ENCODE assay signal across 8 mouse cellular contexts in the genomic region with DNA sequence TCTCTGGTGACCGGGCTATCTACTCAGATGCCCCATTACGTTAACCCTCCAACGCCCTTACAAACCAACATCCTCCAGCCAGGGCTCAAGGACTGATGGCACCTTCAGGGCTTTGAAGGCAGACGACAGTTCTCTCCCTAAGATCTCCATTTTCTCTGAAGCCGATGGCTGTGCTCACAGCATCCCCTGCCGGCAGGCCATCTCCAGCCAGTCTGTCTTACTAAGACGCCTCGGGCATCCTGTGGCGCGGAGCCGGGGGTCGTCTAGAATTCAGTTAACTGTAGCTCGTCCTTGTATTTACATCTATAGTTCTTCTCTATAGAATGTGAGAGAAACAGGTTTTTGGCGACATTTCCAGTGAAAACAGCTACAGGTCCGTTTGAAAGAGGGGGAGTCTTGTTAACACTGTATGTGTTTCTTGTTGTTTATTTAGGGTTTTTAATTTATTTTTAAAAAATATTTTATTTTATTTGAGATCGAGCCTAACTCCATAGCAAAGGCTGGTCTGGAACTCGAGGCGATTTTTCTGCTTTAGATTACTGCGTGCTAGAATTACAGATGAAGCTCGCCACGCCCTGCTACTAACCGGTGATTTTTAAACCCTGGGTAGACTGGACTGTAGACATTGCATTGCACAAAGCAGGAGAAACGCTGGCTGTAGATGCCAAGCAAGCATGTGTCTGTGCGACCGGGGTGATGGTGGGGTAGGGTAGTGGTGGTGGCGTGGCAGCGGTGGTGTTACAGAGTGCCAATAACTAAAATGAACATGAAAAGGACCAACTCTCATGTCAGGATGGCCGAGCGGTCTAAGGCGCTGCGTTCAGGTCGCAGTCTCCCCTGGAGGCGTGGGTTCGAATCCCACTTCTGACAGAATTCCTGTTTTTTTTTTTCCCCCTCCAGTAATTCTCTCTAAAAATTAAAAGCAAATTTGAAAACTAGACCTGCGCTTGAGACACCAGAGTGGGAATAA. TPM values are rescaled to one million over a fixed set of nuclear protein-coding genes. Genes with fewer than 3 reads are reported as not detected.
DNase-seq lines count a peak whose midpoint lies in the region; ATAC-seq lines count a peak whose summit lies in the region.

No protein-coding gene starts in this region.

- H3K9me3 ChIP-seq in forebrain, embryonic 13.5 days (replicated peaks): no peaks in the 10 kb centered on the region
- no peaks in the 10 kb centered on the region for H3K9me3 ChIP-seq in neural tube, embryonic 14.5 days (ENCODE audit: control insufficient read depth, low read length)

- peak overlapping the region; percentile 48 for H3K4me3 ChIP-seq in forebrain, embryonic 13.5 days
- peak overlapping the region; percentile 41 for H3K4me3 ChIP-seq in neural tube, embryonic 14.5 days (ENCODE audit: low read depth, low read length)

- intact Hi-C loops in heart, postnatal 14 days (cut with DNase I): loop anchor here (1.0 to 2.0 kb wide), 4 partner anchors 36 to 211 kb away; partner anchors contain the start of gene Arl2bp

- peak overlapping the region; percentile 59 for H3K4me2 ChIP-seq in forebrain, embryonic 13.5 days
- H3K4me2 ChIP-seq in neural tube, embryonic 14.5 days (ENCODE audit: low read depth, low read length): peak overlapping the region; percentile 49

- peaks cover under 1% of the 10 kb centered on the region for H3K27me3 ChIP-seq in forebrain, embryonic 13.5 days
- no peaks in the 10 kb centered on the region for H3K27me3 ChIP-seq in neural tube, embryonic 14.5 days (ENCODE audit: control insufficient read depth, insufficient read depth, low read length)

- ATAC-seq in cerebellum, adult (ENCODE audit: insufficient number of reproducible peaks, low FRiP score, low TSS enrichment): peak; percentile 33; the same call in 1 of the 2 replicates
- ATAC-seq in forebrain, embryonic 13.5 days: peak; percentile 75
- ATAC-seq in neural tube, embryonic 14.5 days (ENCODE audit: low read depth): peak; percentile 85

- peak overlapping the region; percentile 55 for H3K9ac ChIP-seq in forebrain, embryonic 13.5 days
- H3K9ac ChIP-seq in neural tube, embryonic 14.5 days (replicated peaks; ENCODE audit: low read depth, low read length): peak overlapping the region; percentile 37

- H3K4me1 ChIP-seq in forebrain, embryonic 13.5 days: no peaks in the 10 kb centered on the region
- no peaks in the 10 kb centered on the region for H3K4me1 ChIP-seq in neural tube, embryonic 14.5 days (ENCODE audit: control insufficient read depth, insufficient read depth, low read length)

- WGBS in forebrain, embryonic 13.5 days: under 1% methylated on average over 35 of the region's 35 CpGs
- WGBS in neural tube, embryonic 14.5 days: under 1% methylated on average over 35 of the region's 35 CpGs

- H3K27ac ChIP-seq in forebrain, embryonic 13.5 days: peak overlapping the region; percentile 25; the same call in 1 of the 2 replicates
- H3K27ac ChIP-seq in neural tube, embryonic 14.5 days (ENCODE audit: low read depth, low read length): peak overlapping the region; percentile 44

- no peaks in the 10 kb centered on the region for H3K36me3 ChIP-seq in forebrain, embryonic 13.5 days (ENCODE audit: poor library complexity, severe bottlenecking)
- H3K36me3 ChIP-seq in neural tube, embryonic 14.5 days (ENCODE audit: control insufficient read depth, insufficient read depth, low read length): no peaks in the 10 kb centered on the region

- peak; percentile 94 for DNase-seq in ES-CJ7 (ENCODE audit: low read depth, low spot score)
- peak; percentile 80 for DNase-seq in heart, postnatal 14 days
- DNase-seq in layer of hippocampus, adult 11-12 months (ENCODE audit: low spot score): peak; percentile 85
- DNase-seq in lung, adult 18-20 months: peak; percentile 84 to 88
- peak; percentile 61 to 74 for DNase-seq in thymus, adult 18-20 months

RNA-seq across cellular contexts. Expression of gene Pllp, which starts 7.1 kb away (rescaled TPM):
- 0.55 and 0.63 TPM in 2 replicates for polyA plus RNA-seq in forebrain, embryonic 13.5 days (2015; fragmentation: Nextera tagmentation; extraction: Ambion mirVana)
- under 1 TPM; 0.61 to 0.86 TPM for total RNA-seq in heart, postnatal 14 days (2021)
- 2.2 and 2.9 TPM in 2 replicates for polyA plus RNA-seq in neural tube, embryonic 14.5 days (2014; fragmentation: Nextera tagmentation; extraction: Ambion mirVana)

RNA-seq across cellular contexts. Expression of gene Arl2bp, which starts 36.7 kb away (rescaled TPM):
- polyA plus RNA-seq in forebrain, embryonic 13.5 days (2015; fragmentation: Nextera tagmentation; extraction: Ambion mirVana): 254 and 265 TPM in 2 replicates
- 10 to 100 TPM; 90.8 to 90.9 TPM for total RNA-seq in heart, postnatal 14 days (2021)
- polyA plus RNA-seq in neural tube, embryonic 14.5 days (2014; fragmentation: Nextera tagmentation; extraction: Ambion mirVana): 71.1 and 105 TPM in 2 replicates

RNA-seq across cellular contexts. Expression of gene Ccl22, which starts 42.3 kb away (rescaled TPM):
- not detected in 2 replicates for polyA plus RNA-seq in forebrain, embryonic 13.5 days (2015; fragmentation: Nextera tagmentation; extraction: Ambion mirVana)
- total RNA-seq in heart, postnatal 14 days (2021): under 1 TPM in 1 of 2 experiments, not detected in 1; 0.90 TPM
- polyA plus RNA-seq in neural tube, embryonic 14.5 days (2014; fragmentation: Nextera tagmentation; extraction: Ambion mirVana): not detected in 2 replicates

Comparison
In these comparisons a context has a peak if more than half of its experiments do, and no peak if none do; other contexts are left out.
1. Peak in every context shown above with its lines: DNase-seq, ATAC-seq, H3K4me3 ChIP-seq and H3K27ac ChIP-seq.
2. ATAC-seq: peak in every context shown above with its lines; median percentile 85 in neural tube, embryonic 14.5 days; 75 in forebrain, embryonic 13.5 days; 33 in cerebellum, adult.